Mouse (Mus musculus): Measurements from ENCODE around the gene Npl.
A peak's percentile ranks its signal among the peaks of the same experiment; 100 is the strongest.
"Not testable (repeated sequence)": the region's sequence is repeated elsewhere in the genome, so short reads cannot be mapped to it uniquely, and the experiment has no call there.

Npl gene

DNA sequence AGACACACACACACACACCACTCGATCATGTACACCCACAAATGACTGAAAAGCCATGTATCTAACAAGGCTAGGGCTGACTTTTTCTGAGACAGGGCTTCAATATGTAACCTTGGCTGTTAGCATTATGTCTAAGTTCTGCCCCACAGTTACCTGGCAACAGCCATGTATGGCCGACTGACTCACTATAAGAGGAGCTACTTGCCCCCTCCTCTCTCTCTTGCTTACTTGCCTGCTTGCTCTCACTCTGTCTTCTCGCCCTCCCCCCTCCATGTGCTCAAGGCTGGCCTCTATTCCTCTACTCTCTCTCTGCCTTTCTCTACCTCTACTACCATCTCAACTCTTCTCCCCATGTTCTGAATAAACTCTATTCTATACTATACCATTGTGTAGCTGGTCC, 9.1 kb downstream of the Npl start:
- no peak for DNase-seq

DNA sequence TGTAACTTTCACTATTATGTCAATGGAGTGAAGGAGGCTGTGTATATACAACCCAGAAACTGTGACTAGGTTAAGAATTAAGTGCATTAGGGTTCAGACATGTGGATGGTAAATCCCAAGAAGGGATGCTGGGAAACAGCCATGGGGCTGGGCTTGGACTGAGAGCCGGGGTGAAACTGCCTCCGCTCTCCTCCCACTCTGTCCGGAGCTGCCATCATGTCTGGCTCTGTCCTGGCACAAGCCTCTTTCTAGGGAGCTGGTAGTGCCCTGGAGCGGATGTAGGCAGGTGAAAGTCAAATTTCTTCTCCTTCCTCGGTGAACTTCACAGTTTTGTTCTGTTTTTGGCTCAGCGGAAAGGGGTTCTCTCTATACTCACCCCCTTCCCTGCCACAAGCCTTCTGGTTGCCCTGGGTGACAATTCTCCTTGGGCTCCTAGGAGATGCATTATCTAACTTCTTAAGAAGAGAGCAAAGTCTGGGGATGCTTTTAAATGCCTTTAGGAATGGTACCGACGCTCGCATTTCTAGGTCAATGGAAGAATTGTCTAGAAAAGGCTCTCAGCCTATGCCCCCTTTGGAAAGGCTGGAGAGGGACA, 10.0 kb downstream of the Npl start:
- no peak for DNase-seq

DNA sequence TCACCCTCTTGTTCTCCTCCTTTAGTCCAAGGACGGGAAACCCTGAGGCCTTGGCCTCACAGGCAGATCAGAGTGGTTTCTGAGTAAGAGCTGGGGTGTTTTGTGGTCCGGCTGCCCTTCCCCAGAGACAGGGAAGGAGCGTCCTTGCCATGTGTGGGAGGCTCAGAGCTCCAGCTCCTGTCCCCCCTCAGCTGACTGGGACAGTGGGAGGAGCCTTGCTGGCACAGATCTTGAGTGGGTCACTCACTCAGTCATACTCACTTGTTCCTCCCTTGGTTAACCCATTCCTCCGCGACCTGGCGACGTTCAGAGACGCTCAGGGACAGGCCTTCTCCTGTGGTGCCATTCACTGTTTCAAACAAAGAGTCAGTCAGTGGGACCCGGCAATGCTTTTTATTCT, 14.2 kb downstream of the Npl start:
- DNase-seq: peak; percentile 33

DNA sequence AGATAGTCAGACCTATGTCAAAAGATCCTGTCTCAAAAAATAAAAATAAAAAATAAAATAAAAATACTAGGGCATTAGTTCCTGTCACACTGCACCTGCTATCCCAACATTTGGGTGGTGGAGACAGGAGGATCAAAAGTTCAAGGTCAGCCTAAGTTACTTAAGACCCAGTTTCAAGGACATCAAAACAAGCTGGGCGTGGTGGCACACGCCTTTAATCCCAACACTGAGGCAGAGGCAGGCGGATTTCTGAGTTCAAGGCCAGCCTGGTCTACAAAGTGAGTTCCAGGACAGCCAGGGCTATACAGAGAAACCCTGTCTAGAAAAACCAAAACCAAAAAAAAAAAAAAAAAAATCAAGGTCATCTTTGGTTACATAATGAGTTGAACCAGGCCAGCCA, 16.9 kb downstream of the Npl start:
- not testable (repeated sequence) for DNase-seq

- no peak for DNase-seq
Observed at GRCm38 (mm10) chr1:153532234-153532841, 17.5 kb downstream of the Npl start.

DNA sequence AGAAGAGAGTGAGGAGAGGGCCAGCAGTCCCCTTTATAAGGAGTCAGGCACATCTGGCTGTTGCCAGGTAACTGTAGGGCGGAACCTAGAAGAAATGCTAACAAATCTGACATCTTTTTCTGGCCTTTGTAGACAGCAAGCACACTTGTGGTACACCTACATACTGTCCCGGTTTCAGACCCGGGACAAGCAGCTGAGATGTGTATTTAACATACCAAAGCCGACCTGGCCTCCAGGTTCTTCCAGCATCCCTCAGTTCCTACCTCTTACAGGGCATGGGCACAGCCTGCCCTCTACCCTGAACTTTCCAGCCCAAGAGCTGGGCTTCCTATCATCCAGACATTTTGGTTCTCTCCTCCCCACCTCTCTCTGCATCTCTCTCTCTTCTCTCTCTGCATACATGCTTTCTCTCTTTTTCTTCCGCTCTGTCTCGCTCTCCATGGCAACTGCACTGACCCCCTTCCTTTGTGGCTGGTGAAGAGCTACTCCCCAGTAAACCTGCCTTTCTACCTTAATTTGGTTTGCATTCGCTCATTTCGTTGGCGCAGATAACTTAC, 18.1 kb downstream of the Npl start:
- DNase-seq: no peak

DNA sequence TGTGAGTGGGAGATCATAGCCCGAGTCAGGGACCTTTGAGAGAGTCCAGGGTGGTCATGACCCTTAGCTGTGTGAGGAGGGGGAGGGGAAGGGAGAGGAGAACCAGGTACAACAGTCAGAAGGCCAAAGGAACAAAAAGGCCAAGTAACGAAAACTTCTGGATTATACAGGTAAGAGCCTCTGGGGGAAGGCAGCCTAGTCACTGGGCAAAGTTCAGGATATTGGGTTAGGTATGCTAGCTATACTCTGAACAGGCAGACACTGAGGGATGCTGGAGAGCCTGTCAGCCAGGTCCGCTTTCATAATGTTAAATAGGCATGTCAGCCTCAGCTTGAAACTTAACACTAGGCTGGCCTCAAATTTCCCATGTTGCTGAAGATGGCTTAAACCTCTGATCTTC, 27.7 kb downstream of the Npl start:
- DNase-seq: no peak

- DNase-seq: no peak
Observed at GRCm38 (mm10) chr1:153515368-153515767, 34.5 kb downstream of the Npl start.

DNA sequence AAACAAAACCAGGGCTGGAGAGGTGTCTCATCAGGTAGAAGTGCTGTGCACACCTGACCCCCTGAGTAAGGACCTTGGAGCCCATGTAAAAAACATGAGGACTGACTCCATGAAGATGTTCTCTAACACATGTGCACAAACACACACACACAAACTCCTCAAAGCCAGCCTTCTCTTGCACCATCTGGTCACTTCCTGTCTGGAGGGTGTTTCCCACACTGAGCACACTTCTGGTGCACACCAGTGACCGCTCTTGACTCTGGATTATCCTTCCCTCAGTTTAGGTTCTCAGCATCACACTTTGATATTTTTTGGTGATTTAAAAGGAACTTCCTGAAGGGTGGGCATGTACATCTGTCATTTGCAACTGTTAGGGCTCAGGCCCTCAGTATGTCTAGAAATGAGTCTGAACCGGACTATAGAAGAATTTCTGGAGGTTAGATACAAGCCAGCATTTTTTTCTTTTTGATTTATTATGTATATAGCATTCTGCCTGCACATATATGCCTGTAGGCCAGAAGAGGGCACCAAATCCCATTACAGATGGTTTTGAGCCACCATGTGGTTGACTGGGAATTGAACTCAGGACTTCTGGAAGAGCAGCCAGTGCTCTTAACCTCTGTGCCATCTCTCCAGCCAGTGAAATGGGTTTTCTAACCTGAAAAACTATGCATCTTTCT, 39.4 kb downstream of the Npl start:
- no peak for DNase-seq

- not testable (repeated sequence) for DNase-seq
Observed at GRCm38 (mm10) chr1:153509569-153509968, 40.3 kb downstream of the Npl start.

DNA sequence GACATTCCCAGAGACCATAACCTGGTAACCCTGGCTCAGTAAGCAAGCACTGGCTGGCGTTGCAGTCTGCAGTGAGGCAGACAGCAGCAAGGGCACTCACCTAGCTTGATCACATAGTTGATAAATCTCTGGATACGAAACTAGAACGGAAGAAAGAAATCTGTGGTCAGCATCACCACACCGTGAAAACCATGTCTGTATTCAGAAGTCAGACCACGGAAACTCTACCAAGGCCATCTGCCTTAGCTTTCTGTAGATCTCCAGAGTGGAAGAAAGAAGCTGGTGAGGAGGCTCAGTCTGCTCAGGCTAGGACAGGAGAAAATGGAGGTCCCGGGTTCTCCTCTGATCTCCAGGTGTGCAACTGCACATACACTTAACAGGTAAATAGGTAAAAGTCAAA, 40.8 kb downstream of the Npl start:
- no peak for DNase-seq

DNA sequence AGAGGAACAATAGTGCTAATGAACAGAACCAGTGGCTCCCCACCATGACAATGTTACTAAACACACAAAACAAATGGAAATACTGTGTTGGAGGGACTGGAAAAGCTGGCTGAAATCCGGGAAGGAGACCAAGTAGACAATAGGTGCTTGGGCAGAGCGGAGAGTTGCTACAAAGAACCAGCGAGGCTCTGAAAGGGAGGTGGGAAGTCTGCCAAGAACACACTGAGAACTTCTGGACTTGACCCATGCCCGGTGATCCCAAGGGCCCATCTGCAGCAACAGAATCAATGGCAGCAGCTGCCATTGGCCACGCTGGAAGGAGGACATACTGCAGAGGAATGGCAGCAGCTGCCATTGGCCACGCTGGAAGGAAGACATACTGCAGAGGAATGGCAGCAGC, 43.6 kb downstream of the Npl start:
- peak; percentile 34 for DNase-seq

- no peak for DNase-seq
Observed at GRCm38 (mm10) chr1:153501644-153502321, 48.1 kb downstream of the Npl start.

DNA sequence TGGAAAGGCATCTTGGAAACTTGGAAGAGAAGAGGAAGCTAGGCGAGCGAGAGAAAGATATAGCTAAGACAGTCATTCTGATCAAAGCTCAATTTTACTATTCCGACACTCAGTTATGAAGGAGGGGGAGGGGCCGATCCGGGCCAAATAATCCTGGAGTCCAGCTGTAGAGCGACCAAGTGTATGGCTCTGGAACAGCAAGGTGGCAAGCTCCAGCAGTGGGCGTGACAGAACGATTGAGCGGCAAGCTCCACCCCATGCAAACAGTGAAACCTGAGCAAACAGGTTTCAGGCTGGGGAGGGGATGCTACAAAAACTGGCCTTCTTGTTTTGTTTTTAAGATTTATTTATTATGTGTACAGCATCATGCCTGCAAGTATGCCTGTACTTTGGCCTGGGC, 49.8 kb downstream of the Npl start:
- DNase-seq: no peak

DNA sequence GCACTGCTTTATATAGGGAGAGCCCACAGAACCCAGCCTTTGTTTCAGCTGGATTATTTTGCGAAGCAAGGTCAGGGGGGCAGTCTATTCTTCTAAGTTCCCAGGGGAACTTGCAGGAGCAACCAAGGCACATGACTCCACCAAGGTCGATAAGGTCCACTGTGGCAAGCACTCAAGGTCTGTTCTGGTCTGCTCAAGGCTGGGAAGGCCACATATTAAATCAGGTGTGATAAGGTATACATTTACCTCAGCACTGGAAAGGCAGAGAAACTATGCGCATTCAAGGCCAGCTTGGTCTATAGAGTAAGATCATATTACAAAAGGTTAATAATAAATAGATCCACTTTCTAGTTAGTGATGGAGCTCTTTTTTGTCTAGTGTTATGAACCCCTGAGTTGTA, 53.8 kb downstream of the Npl start:
- no peak for DNase-seq

- DNase-seq: no peak
Observed at GRCm38 (mm10) chr1:153493931-153494330, 55.9 kb downstream of the Npl start.

GRCm38 (mm10) chr1:153493338-153493737, 56.5 kb downstream of the Npl start:
- DNase-seq: no peak

GRCm38 (mm10) chr1:153491822-153492221, 58.0 kb downstream of the Npl start:
- DNase-seq: no peak

- DNase-seq: no peak
Observed at GRCm38 (mm10) chr1:153491345-153491744, 58.5 kb downstream of the Npl start.

DNA sequence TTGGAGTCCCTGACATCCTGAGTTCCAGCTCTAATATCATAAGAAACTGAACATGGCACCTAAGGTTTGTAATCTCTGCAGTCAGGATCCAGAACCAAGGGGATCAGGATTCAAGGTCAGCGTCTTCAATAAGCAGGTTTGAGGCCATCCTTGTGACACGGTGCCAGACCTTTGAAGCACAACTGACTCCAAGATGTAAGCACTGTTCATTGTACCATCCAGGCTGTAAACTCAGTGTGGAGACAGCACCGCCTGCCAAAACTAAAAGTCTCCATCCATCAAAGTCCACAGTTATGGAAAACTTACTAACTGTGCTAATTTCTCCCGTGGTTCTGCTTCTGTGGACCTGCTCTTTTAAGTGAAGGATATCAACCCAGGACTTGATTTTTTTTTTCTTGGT, 59.9 kb downstream of the Npl start:
- no peak for DNase-seq

DNA sequence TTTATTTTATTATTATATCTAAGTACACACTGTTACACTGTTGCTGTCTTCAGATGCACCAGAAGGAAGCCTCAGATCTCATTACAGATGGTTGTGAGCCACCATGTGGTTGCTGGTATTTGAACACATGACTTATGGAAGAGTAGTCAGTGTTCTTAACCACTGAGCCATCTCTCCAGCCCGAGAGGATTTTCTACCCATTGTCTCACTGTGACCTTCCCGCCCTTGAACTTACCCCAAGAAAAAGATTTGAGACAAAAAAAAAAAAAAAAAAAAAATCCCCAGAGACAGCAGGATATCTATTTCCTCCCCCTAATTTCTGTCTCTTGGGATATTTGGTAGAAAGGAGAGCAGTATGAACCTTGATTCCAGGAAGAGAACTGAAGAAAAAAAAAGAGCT, 60.3 kb downstream of the Npl start:
- no peak for DNase-seq

DNA sequence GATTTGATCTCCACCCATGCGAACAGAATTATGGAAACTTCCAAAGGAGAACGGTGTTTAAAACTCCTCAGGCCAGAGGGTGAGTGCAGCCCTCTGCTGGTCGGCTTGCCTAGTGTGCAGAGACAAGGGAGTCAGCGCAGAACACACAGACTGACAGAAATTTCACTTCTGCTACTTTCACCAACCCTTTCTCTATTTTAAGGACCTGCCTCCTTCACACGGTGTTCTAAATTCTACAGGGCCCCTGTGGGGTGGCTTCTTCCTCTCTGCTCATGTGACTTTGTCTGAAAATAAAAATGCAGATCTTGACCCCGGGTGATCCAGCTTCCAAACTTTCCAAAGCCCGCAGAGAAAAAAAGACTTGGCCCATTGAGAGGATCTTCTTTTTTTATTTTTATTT, 60.7 kb downstream of the Npl start:
- DNase-seq: peak; percentile 10

GRCm38 (mm10) chr1:153487500-153487879, 62.4 kb downstream of the Npl start, which contains the start of gene Dhx9:
Gene Dhx9 (minus strand): TSS chr1:153487660.
- DNase-seq: peak; percentile 98
